Comparison of ENCODE assay signal across 8 mouse cellular contexts in genomic region chr2:132781439-132782068, GRCm38 (mm10). TPM values are rescaled to one million over a fixed set of nuclear protein-coding genes. Genes with fewer than 3 reads are reported as not detected.
DNase-seq lines count a peak whose midpoint lies in the region; ATAC-seq and TF ChIP-seq lines count a peak whose summit lies in the region.

No protein-coding gene starts in this region.

- peaks cover 23% of the 10 kb centered on the region for H3K27me3 ChIP-seq in heart, embryonic 13.5 days (replicated peaks)
- peaks cover 7% of the 10 kb centered on the region for H3K27me3 ChIP-seq in liver, embryonic 11.5 days (replicated peaks; ENCODE audit: control insufficient read depth, insufficient read depth, low read length)
- no peaks in the 10 kb centered on the region for H3K27me3 ChIP-seq in stomach, postnatal 0 days (ENCODE audit: control insufficient read depth, insufficient read depth, low read length)

- 2% methylated on average over 30 of the region's 41 CpGs for WGBS in heart, embryonic 13.5 days
- under 1% methylated on average over 40 of the region's 41 CpGs for WGBS in liver, embryonic 11.5 days
- 1% methylated on average over 38 of the region's 41 CpGs for whole genome bisulfite sequencing in stomach, postnatal 0 days

- peak overlapping the region; percentile 52 for H3K4me3 ChIP-seq in heart, embryonic 13.5 days
- H3K4me3 ChIP-seq in liver, embryonic 11.5 days (ENCODE audit: low read depth, low read length), result peak overlapping the region; percentile 37
- H3K4me3 ChIP-seq in stomach, postnatal 0 days (ENCODE audit: low read depth, low read length), result peak overlapping the region; percentile 23; the same call in 1 of the 2 replicates

- peak; percentile 18; the same call in 1 of the 2 replicates for TF ChIP-seq CTCF in stomach, postnatal 0 days (IDR thresholded peaks at IDR 0.05; ENCODE audit: low read depth)

- 0 out of 2 replicates have a peak overlapping the region, but pooled peaks have one; percentile 10 for H3K9ac ChIP-seq in heart, embryonic 13.5 days
- no peak overlapping the region for H3K9ac ChIP-seq in liver, embryonic 11.5 days (ENCODE audit: low read depth, low read length)
- no peak overlapping the region for H3K9ac ChIP-seq in stomach, postnatal 0 days (ENCODE audit: low read length)

- ATAC-seq in heart, embryonic 13.5 days (ENCODE audit: extremely low read depth, insufficient number of reproducible peaks, low FRiP score, low TSS enrichment), result peak; percentile 87
- ATAC-seq in liver, embryonic 11.5 days (replicated peaks; ENCODE audit: low FRiP score), result peak; percentile 94
- ATAC-seq in stomach, postnatal 0 days (ENCODE audit: low FRiP score, low TSS enrichment), result peak; percentile 97

- H3K4me1 ChIP-seq in heart, embryonic 13.5 days, result peaks cover 5% of the 10 kb centered on the region
- 0 out of 2 replicates have a peak, but pooled peaks cover 3% of the 10 kb centered on the region for H3K4me1 ChIP-seq in liver, embryonic 11.5 days (replicated peaks; ENCODE audit: control insufficient read depth, insufficient read depth, low read length)
- H3K4me1 ChIP-seq in stomach, postnatal 0 days (replicated peaks; ENCODE audit: control insufficient read depth, insufficient read depth), result 0 out of 2 replicates have a peak, but pooled peaks cover 4% of the 10 kb centered on the region

- peak overlapping the region; percentile 83 for H3K4me2 ChIP-seq in heart, embryonic 13.5 days
- peak overlapping the region; percentile 76 for H3K4me2 ChIP-seq in liver, embryonic 11.5 days
- H3K4me2 ChIP-seq in stomach, postnatal 0 days (replicated peaks; ENCODE audit: low read depth), result peak overlapping the region; percentile 55

- H3K36me3 ChIP-seq in heart, embryonic 13.5 days, result no peaks in the 10 kb centered on the region
- no peaks in the 10 kb centered on the region for H3K36me3 ChIP-seq in liver, embryonic 11.5 days (ENCODE audit: control insufficient read depth, insufficient read depth, low read length)
- H3K36me3 ChIP-seq in stomach, postnatal 0 days (ENCODE audit: control insufficient read depth, insufficient read depth, low read length), result no peaks in the 10 kb centered on the region

- H3K9me3 ChIP-seq in heart, embryonic 13.5 days, result no peaks in the 10 kb centered on the region
- no peaks in the 10 kb centered on the region for H3K9me3 ChIP-seq in liver, embryonic 11.5 days (ENCODE audit: control insufficient read depth, low read length)
- no peaks in the 10 kb centered on the region for H3K9me3 ChIP-seq in stomach, postnatal 0 days (ENCODE audit: control insufficient read depth, low read length)

- peak; percentile 85 for DNase-seq in 3T3-L1 (ENCODE audit: low read depth, low spot score)
- DNase-seq in adrenal gland, postnatal 4 days (ENCODE audit: low spot score in 2 of 2), result peak; percentile 86 to 87
- DNase-seq in fibroblast of lung, adult 2 months (ENCODE audit: low read depth), result peak; percentile 57
- peak; percentile 97 for DNase-seq in kidney, postnatal 10 days
- DNase-seq in liver, embryonic 11.5 days (ENCODE audit: low spot score), result peak; percentile 93
- DNase-seq in neural tube, embryonic 10.5 days (ENCODE audit: extremely low spot score, low spot score), result peak; percentile 95
- DNase-seq in stomach, postnatal 0 days (ENCODE audit: low spot score), result peak; percentile 95

- H3K27ac ChIP-seq in heart, embryonic 13.5 days (replicated peaks), result no peak overlapping the region
- H3K27ac ChIP-seq in liver, embryonic 11.5 days (ENCODE audit: low read depth, low read length), result no peak overlapping the region
- no peak overlapping the region for H3K27ac ChIP-seq in stomach, postnatal 0 days (replicated peaks)

- TF ChIP-seq EP300 in stomach, postnatal 0 days (optimal IDR thresholded peaks at IDR 0.05), result no peak

RNA-seq across cellular contexts. Expression of gene Chgb, which starts 0.5 kb away (rescaled TPM):
- 1,000 to 10,000 TPM; 1,462 to 1,464 TPM for total RNA-seq in adrenal gland, postnatal 4 days (2021)
- polyA plus RNA-seq in heart, embryonic 13.5 days (2015; fragmentation: Nextera tagmentation; extraction: Ambion mirVana), result 0.53 and 1.4 TPM in 2 replicates
- 0.10 and 0.34 TPM in 2 replicates for polyA plus RNA-seq in liver, embryonic 11.5 days (2014; fragmentation: Nextera tagmentation; extraction: Ambion mirVana)
- 9.3 and 9.5 TPM in 2 replicates for polyA plus RNA-seq in stomach, postnatal 0 days (2015; fragmentation: Nextera tagmentation; extraction: Ambion mirVana)

RNA-seq across cellular contexts. Expression of gene Trmt6, which starts 34.3 kb away (rescaled TPM):
- 10 to 100 TPM; 29.9 to 30.8 TPM for total RNA-seq in adrenal gland, postnatal 4 days (2021)
- polyA plus RNA-seq in heart, embryonic 13.5 days (2015; fragmentation: Nextera tagmentation; extraction: Ambion mirVana), result 19.3 and 20.1 TPM in 2 replicates
- polyA plus RNA-seq in liver, embryonic 11.5 days (2014; fragmentation: Nextera tagmentation; extraction: Ambion mirVana), result 44.5 and 46.6 TPM in 2 replicates
- polyA plus RNA-seq in stomach, postnatal 0 days (2015; fragmentation: Nextera tagmentation; extraction: Ambion mirVana), result 26.8 and 37.5 TPM in 2 replicates

RNA-seq across cellular contexts. Expression of gene Mcm8, which starts 34.4 kb away (rescaled TPM):
- total RNA-seq in adrenal gland, postnatal 4 days (2021), result 1 to 10 TPM; 7.9 to 8.0 TPM
- polyA plus RNA-seq in heart, embryonic 13.5 days (2015; fragmentation: Nextera tagmentation; extraction: Ambion mirVana), result 10.4 and 12.0 TPM in 2 replicates
- 19.8 and 21.8 TPM in 2 replicates for polyA plus RNA-seq in liver, embryonic 11.5 days (2014; fragmentation: Nextera tagmentation; extraction: Ambion mirVana)
- 3.5 and 3.6 TPM in 2 replicates for polyA plus RNA-seq in stomach, postnatal 0 days (2015; fragmentation: Nextera tagmentation; extraction: Ambion mirVana)
